Mouse (Mus musculus): ENCODE data around the gene Nell1. TPM values are rescaled to one million over a fixed set of nuclear protein-coding genes. Genes with fewer than 3 reads are reported as not detected.

Gene Nell1
- 0.21 and 7.2 TPM in 2 replicates for polyA plus RNA-seq (2012; rRNA removed; ENCODE audit: low replicate concordance)

DNA sequence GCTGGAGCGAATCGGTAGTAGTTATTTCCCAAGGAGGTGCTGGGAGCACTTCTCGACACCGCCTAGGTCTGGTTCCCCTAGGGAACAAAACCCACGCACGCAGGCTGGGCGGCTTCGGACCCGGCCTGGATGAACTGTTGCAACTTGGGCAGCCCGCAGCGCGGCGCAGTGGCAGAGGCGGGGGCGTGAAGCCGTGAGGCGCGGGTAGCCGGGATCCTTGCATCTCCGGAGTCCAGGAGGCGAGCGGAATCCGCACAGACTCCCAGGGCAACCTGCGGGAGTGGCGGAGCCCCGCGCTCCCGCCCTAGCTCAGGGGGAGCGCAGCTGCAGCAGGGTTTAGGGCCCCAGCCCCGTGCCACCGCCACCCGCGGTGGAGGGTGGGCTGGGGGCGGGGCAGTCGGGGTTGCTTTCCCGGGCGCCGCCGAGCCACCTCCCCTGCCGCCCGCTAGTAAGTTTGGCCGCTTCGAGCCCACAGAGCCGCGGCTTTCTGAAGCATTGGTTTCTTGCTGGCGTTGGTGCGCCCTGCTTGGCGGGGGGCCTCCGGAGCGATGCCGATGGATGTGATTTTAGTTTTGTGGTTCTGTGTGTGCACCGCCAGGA is at the start of gene Nell1:
Gene Nell1, plus strand, starts transcription at position 24 of the 600 bp plus-strand sequence.

DNA sequence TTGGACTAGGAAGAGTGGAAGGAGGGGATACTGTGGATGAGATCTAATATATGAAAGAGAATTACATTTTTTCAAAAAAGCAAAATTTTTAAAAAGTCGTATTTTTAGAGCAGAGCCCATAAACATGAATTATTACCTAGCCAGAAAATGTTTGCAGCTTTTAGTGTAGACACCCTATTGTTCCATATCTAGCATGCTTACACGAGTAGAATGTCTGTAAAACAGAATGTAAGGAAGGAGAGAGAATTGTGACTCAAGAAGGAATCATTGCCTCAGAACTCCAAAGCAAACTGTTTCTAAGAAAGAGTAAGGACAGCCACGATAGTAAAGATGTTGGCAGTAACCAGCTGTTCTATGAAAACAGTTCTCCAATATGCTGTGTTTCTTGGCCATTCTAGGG is 624.2 kb downstream of the Nell1 start, which contains the start of gene 4933405O20Rik:
Gene 4933405O20Rik, plus strand, starts transcription at position 301 of the 400 bp plus-strand sequence.

Other genes with a start within 250 kb of the Nell1 start
- gene Htatip2, start 215.7 kb upstream of the Nell1 start, polyA plus RNA-seq (2012; rRNA removed; ENCODE audit: low replicate concordance) = 10.5 and 30.0 TPM in 2 replicates
- gene Prmt3, start 196.5 kb upstream of the Nell1 start, polyA plus RNA-seq (2012; rRNA removed; ENCODE audit: low replicate concordance) = 9.3 and 27.4 TPM in 2 replicates
- gene Slc6a5, start 64.7 kb upstream of the Nell1 start, polyA plus RNA-seq (2012; rRNA removed; ENCODE audit: low replicate concordance) = not detected in 2 replicates

Measured in subcutaneous adipose tissue, adult 2 months (tissue).